Mouse (Mus musculus) common myeloid progenitor, adult 5-6 weeks (primary cell): ENCODE results near the gene Vmn1r72. TPM values are rescaled to one million over a fixed set of nuclear protein-coding genes. Genes with fewer than 3 reads are reported as not detected.
"Not testable (repeated sequence)": the region's sequence is repeated elsewhere in the genome, so short reads cannot be mapped to it uniquely, and the experiment has no call there.

ENCODE experiments used
- ATAC-seq: replicated peaks from 2 replicates; pipeline ENCODE4 v1.8.0; 2016; ENCODE audit warnings: low read depth, mild to moderate bottlenecking, moderate TSS enrichment, inconsistent platforms; ENCODE audit not compliant: poor library complexity, severe bottlenecking
- total RNA-seq: library from RNA; stranded (forward); fragments of 200-1000, 187-1606 nt; gene quantifications from 2 replicates; pipeline ENCODE4 v1.2.3, GENCODE M21; 2017

The Vmn1r72 gene
- not detected in 2 replicates for total RNA-seq

- ATAC-seq = not testable (repeated sequence)
These were observed at the start of gene Vmn1r72 for GRCm38 (mm10) chr7:11680047-11680446. Gene Vmn1r72, minus strand, starts transcription at chr7:11680147.

GRCm38 (mm10) chr7:11617082-11617481 lies 62.9 kb downstream of the Vmn1r72 start:
- ATAC-seq = not testable (repeated sequence)

Other genes with a start within 250 kb of the Vmn1r72 start
- not detected in 2 replicates for gene Zscan4-ps2, start 165.8 kb downstream of the Vmn1r72 start, total RNA-seq
- not detected in 2 replicates for gene Zscan4-ps3, start 70.8 kb downstream of the Vmn1r72 start, total RNA-seq
- gene Vmn1r73, start 50.1 kb upstream of the Vmn1r72 start, total RNA-seq = not detected in 2 replicates
- not detected in 2 replicates for gene Vmn1r74, start 153.8 kb upstream of the Vmn1r72 start, total RNA-seq
- gene Vmn1r75, start 194.5 kb upstream of the Vmn1r72 start, total RNA-seq = not detected in 2 replicates